8 mouse cellular contexts compared by ENCODE assay signal in the genomic region with DNA sequence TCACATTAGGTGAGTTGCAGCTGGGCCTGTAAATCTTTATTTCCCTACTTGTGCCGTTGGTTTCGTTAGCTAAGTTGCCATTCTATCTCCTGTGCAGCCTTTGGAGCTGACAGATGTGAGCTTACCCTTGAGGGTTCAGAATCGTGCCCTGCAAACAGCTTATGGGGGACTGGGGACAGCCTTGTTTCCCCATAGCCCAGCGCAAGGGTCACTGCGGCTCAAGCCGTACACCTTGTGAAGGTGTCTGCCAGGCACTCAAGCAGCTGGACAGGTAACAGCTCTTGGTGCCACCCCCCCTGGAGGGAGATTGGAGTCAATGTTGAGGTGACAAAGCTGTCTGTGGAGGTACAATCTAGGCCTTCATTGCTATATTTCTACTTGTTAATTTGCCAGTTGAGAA. TPM values are rescaled to one million over a fixed set of nuclear protein-coding genes. Genes with fewer than 3 reads are reported as not detected.
DNase-seq lines count a peak whose midpoint lies in the region; ATAC-seq and TF ChIP-seq lines count a peak whose summit lies in the region.

No protein-coding gene starts in this region.

- H3K9ac ChIP-seq in heart, postnatal 0 days (replicated peaks; ENCODE audit: low read depth, low read length) = peak overlapping the region; percentile 71

- no peak for TF ChIP-seq CTCF in E14TG2a.4 (conservative IDR thresholded peaks at IDR 0.05; ENCODE audit: low read length)
- no peak for TF ChIP-seq CTCF in heart, postnatal 0 days (IDR thresholded peaks at IDR 0.05; ENCODE audit: low read depth)

- H3K27me3 ChIP-seq in E14TG2a.4 (ENCODE audit: insufficient read depth, low read length) = no peaks in the 10 kb centered on the region
- H3K27me3 ChIP-seq in heart, postnatal 0 days (ENCODE audit: control insufficient read depth, insufficient read depth, low read length) = no peaks in the 10 kb centered on the region
- no peaks in the 10 kb centered on the region for H3K27me3 ChIP-seq in midbrain, embryonic 10.5 days (ENCODE audit: low read depth, poor library complexity, severe bottlenecking)

- TF ChIP-seq EP300 in heart, postnatal 0 days (IDR thresholded peaks at IDR 0.05; ENCODE audit: low read depth) = no peak

- 0 out of 2 replicates have a peak overlapping the region, but pooled peaks have one; percentile 25 for H3K27ac ChIP-seq in heart, postnatal 0 days (ENCODE audit: low read depth)
- H3K27ac ChIP-seq in midbrain, embryonic 10.5 days (replicated peaks) = peak overlapping the region; percentile 96; the same call in 1 of the 2 replicates

- peak overlapping the region; percentile 96 for H3K4me3 ChIP-seq in E14TG2a.4 (replicated peaks; ENCODE audit: low read length)
- H3K4me3 ChIP-seq in heart, postnatal 0 days (ENCODE audit: low read depth, low read length) = peak overlapping the region; percentile 66
- H3K4me3 ChIP-seq in midbrain, embryonic 10.5 days = peak overlapping the region; percentile 88

- peaks cover 15% of the 10 kb centered on the region for H3K4me1 ChIP-seq in E14TG2a.4 (replicated peaks; ENCODE audit: low read depth, low read length)
- H3K4me1 ChIP-seq in heart, postnatal 0 days (ENCODE audit: control insufficient read depth, insufficient read depth) = peaks cover 16% of the 10 kb centered on the region
- H3K4me1 ChIP-seq in midbrain, embryonic 10.5 days = peaks cover 28% of the 10 kb centered on the region

- H3K9me3 ChIP-seq in E14TG2a.4 (ENCODE audit: low read length) = no peaks in the 10 kb centered on the region
- H3K9me3 ChIP-seq in heart, postnatal 0 days (replicated peaks; ENCODE audit: control insufficient read depth, low read length) = no peaks in the 10 kb centered on the region
- no peaks in the 10 kb centered on the region for H3K9me3 ChIP-seq in midbrain, embryonic 10.5 days (replicated peaks)

- 34% methylated on average over 6 of the region's 6 CpGs for WGBS in heart, postnatal 0 days
- WGBS in midbrain, embryonic 10.5 days = 52% methylated on average over 6 of the region's 6 CpGs

- DNase-seq in embryo, embryonic 10 days (ENCODE audit: low spot score) = peak; percentile 11
- DNase-seq in embryo, embryonic 10.5 days (ENCODE audit: low spot score) = no peak
- DNase-seq in heart, postnatal 0 days (ENCODE audit: low spot score) = no peak
- no peak for DNase-seq in midbrain, embryonic 10.5 days (ENCODE audit: low spot score)
- no peak for DNase-seq in adrenal gland, postnatal 14 days
- DNase-seq in spleen, adult 18-20 months = no peak
- no peak for DNase-seq in kidney, adult 18-20 months

- H3K4me2 ChIP-seq in heart, postnatal 0 days (ENCODE audit: low read depth, low read length) = peak overlapping the region; percentile 89

- peaks cover 46% of the 10 kb centered on the region for H3K36me3 ChIP-seq in E14TG2a.4 (ENCODE audit: insufficient read depth, low read length)
- H3K36me3 ChIP-seq in heart, postnatal 0 days (replicated peaks; ENCODE audit: control insufficient read depth, insufficient read depth, low read length) = peaks cover 29% of the 10 kb centered on the region
- peaks cover 50% of the 10 kb centered on the region for H3K36me3 ChIP-seq in midbrain, embryonic 10.5 days

- ATAC-seq in heart, postnatal 0 days (ENCODE audit: insufficient read depth, low read depth) = no peak

RNA-seq across cellular contexts. Expression of a gene that starts 2.1 kb away (rescaled TPM):
- total RNA-seq in heart, postnatal 0 days (2014; rRNA removed; ENCODE audit: low replicate concordance) = 785 and 888 TPM in 2 replicates
- polyA plus RNA-seq in heart, postnatal 0 days (2015; fragmentation: Nextera tagmentation; extraction: Ambion mirVana) = 816 and 864 TPM in 2 replicates
- polyA plus RNA-seq in midbrain, embryonic 10.5 days (2016; fragmentation: Nextera tagmentation; extraction: Ambion mirVana) = 1,174 and 1,339 TPM in 2 replicates
- total RNA-seq in adrenal gland, postnatal 14 days (2021) = 962 and 1,107 TPM in 2 replicates

RNA-seq across cellular contexts. Expression of a gene that starts 12.6 kb away (rescaled TPM):
- 33.7 and 48.4 TPM in 2 replicates for total RNA-seq in heart, postnatal 0 days (2014; rRNA removed; ENCODE audit: low replicate concordance)
- polyA plus RNA-seq in heart, postnatal 0 days (2015; fragmentation: Nextera tagmentation; extraction: Ambion mirVana) = 19.6 and 20.3 TPM in 2 replicates
- 30.6 and 32.5 TPM in 2 replicates for polyA plus RNA-seq in midbrain, embryonic 10.5 days (2016; fragmentation: Nextera tagmentation; extraction: Ambion mirVana)
- 51.8 and 55.3 TPM in 2 replicates for total RNA-seq in adrenal gland, postnatal 14 days (2021)

RNA-seq across cellular contexts. Expression of a gene that starts 13.2 kb away (rescaled TPM):
- 289 and 303 TPM in 2 replicates for total RNA-seq in heart, postnatal 0 days (2014; rRNA removed; ENCODE audit: low replicate concordance)
- polyA plus RNA-seq in heart, postnatal 0 days (2015; fragmentation: Nextera tagmentation; extraction: Ambion mirVana) = 170 and 183 TPM in 2 replicates
- 251 and 266 TPM in 2 replicates for polyA plus RNA-seq in midbrain, embryonic 10.5 days (2016; fragmentation: Nextera tagmentation; extraction: Ambion mirVana)
- total RNA-seq in adrenal gland, postnatal 14 days (2021) = 97.1 and 101 TPM in 2 replicates

RNA-seq across cellular contexts. Expression of a gene that starts 14.3 kb away (rescaled TPM):
- total RNA-seq in heart, postnatal 0 days (2014; rRNA removed; ENCODE audit: low replicate concordance) = 0.81 and 5.5 TPM in 2 replicates
- 0.72 and 0.73 TPM in 2 replicates for polyA plus RNA-seq in heart, postnatal 0 days (2015; fragmentation: Nextera tagmentation; extraction: Ambion mirVana)
- polyA plus RNA-seq in midbrain, embryonic 10.5 days (2016; fragmentation: Nextera tagmentation; extraction: Ambion mirVana) = 0.12 and 0.25 TPM in 2 replicates
- total RNA-seq in adrenal gland, postnatal 14 days (2021) = 1.9 and 3.8 TPM in 2 replicates

RNA-seq across cellular contexts. Expression of a gene that starts 28.6 kb away (rescaled TPM):
- total RNA-seq in heart, postnatal 0 days (2014; rRNA removed; ENCODE audit: low replicate concordance) = 0.31 and 0.99 TPM in 2 replicates
- polyA plus RNA-seq in heart, postnatal 0 days (2015; fragmentation: Nextera tagmentation; extraction: Ambion mirVana) = 2.3 and 3.2 TPM in 2 replicates
- 3.1 TPM in 2 replicates for polyA plus RNA-seq in midbrain, embryonic 10.5 days (2016; fragmentation: Nextera tagmentation; extraction: Ambion mirVana)
- 5.6 and 6.9 TPM in 2 replicates for total RNA-seq in adrenal gland, postnatal 14 days (2021)
